Mouse (Mus musculus) heart, postnatal 4 days (tissue): ENCODE measurements around the gene Tex264. TPM values are rescaled to one million over a fixed set of nuclear protein-coding genes. Genes with fewer than 3 reads are reported as not detected.
A peak's percentile ranks its signal among the peaks of the same experiment; 100 is the strongest.

ENCODE experiments used
- DNase-seq: peaks from one replicate; pipeline ENCODE4 v3.0.0; 2021
- total RNA-seq, 2 experiments: library from RNA; stranded (reverse); gene quantifications; 2 replicates each; pipeline ENCODE4 v1.2.3; 2021

Gene Tex264
- 10 to 100 TPM; 31.0 to 38.0 TPM for total RNA-seq

- peak; percentile 82 for DNase-seq
Observed at GRCm38 (mm10) chr9:106685249-106686101, at the start of gene Tex264. Gene Tex264 (minus strand): TSS chr9:106685927.

GRCm38 (mm10) chr9:106733690-106734089, 48.0 kb upstream of the Tex264 start:
- no peak for DNase-seq

- DNase-seq, result no peak
Observed at GRCm38 (mm10) chr9:106729416-106729815, 43.7 kb upstream of the Tex264 start.

GRCm38 (mm10) chr9:106726891-106727290, 41.2 kb upstream of the Tex264 start:
- DNase-seq, result no peak

GRCm38 (mm10) chr9:106725435-106725834, 39.7 kb upstream of the Tex264 start:
- DNase-seq, result no peak

GRCm38 (mm10) chr9:106724864-106725263, 39.1 kb upstream of the Tex264 start:
- no peak for DNase-seq

GRCm38 (mm10) chr9:106716729-106717128, 31.0 kb upstream of the Tex264 start:
- DNase-seq, result no peak

- DNase-seq, result no peak
Observed at GRCm38 (mm10) chr9:106716232-106716631, 30.5 kb upstream of the Tex264 start.

- no peak for DNase-seq
Observed at GRCm38 (mm10) chr9:106712470-106712869, 26.7 kb upstream of the Tex264 start.

- DNase-seq, result no peak
Observed at GRCm38 (mm10) chr9:106692973-106693481, 7.3 kb upstream of the Tex264 start.

- DNase-seq, result no peak
Observed at GRCm38 (mm10) chr9:106688834-106689233, 3.1 kb upstream of the Tex264 start.

GRCm38 (mm10) chr9:106686983-106687650, 1.4 kb upstream of the Tex264 start:
- DNase-seq, result peak; percentile 83

GRCm38 (mm10) chr9:106684918-106685248, 844 bp downstream of the Tex264 start:
- peak; percentile 15 for DNase-seq

- DNase-seq, result no peak
Observed at GRCm38 (mm10) chr9:106684093-106684872, 1.4 kb downstream of the Tex264 start.

GRCm38 (mm10) chr9:106681026-106681425, 4.7 kb downstream of the Tex264 start:
- DNase-seq, result no peak

- DNase-seq, result no peak
Observed at GRCm38 (mm10) chr9:106678242-106678641, 7.5 kb downstream of the Tex264 start.

GRCm38 (mm10) chr9:106677702-106678101, 8.0 kb downstream of the Tex264 start:
- no peak for DNase-seq

- DNase-seq, result no peak
Observed at GRCm38 (mm10) chr9:106676571-106676970, 9.2 kb downstream of the Tex264 start.

- no peak for DNase-seq
Observed at GRCm38 (mm10) chr9:106675965-106676364, 9.8 kb downstream of the Tex264 start.

- DNase-seq, result peak; percentile 87
Observed at GRCm38 (mm10) chr9:106675480-106675879, 10.2 kb downstream of the Tex264 start.

GRCm38 (mm10) chr9:106673860-106674259, 11.9 kb downstream of the Tex264 start:
- DNase-seq, result no peak

- no peak for DNase-seq
Observed at GRCm38 (mm10) chr9:106664856-106665255, 20.9 kb downstream of the Tex264 start.

- no peak for DNase-seq
Observed at GRCm38 (mm10) chr9:106664433-106664832, 21.3 kb downstream of the Tex264 start.
